ENCODE assay signal across 7 mouse cellular contexts in the genomic region with DNA sequence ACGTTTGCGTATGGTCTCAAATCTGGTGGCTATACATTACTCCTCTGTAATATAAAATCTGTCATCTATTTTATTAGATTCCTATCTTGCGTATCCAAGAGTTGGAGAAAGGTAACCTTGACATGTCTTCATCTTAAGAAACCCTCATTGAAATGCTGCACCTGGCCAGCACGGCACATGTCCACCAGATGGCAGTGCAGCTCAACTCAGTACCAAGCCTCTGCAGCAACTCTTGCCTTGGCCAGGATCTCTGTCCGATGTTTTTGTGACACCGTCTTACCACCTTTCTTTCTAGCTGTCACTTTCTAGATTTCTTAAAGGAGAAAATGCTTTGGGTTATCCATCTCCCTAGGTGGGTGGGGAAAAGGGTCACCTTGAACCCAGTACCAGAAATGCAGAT.
DNase-seq lines count a peak whose midpoint lies in the region; ATAC-seq and TF ChIP-seq lines count a peak whose summit lies in the region.

No protein-coding gene starts in this region.

- H3K27me3 ChIP-seq in midbrain, postnatal 0 days (ENCODE audit: insufficient read depth, low read length): no peaks in the 10 kb centered on the region

- H3K9ac ChIP-seq in midbrain, postnatal 0 days (replicated peaks; ENCODE audit: low read length, poor library complexity, severe bottlenecking): no peak overlapping the region

- no peak for ATAC-seq in midbrain, postnatal 0 days (ENCODE audit: low FRiP score)

- no peaks in the 10 kb centered on the region for H3K36me3 ChIP-seq in midbrain, postnatal 0 days (ENCODE audit: insufficient read depth, low read length)

- H3K4me2 ChIP-seq in midbrain, postnatal 0 days (ENCODE audit: low read depth, low read length, poor library complexity, severe bottlenecking): no peak overlapping the region

- H3K9me3 ChIP-seq in midbrain, postnatal 0 days (ENCODE audit: low read length): 0 out of 2 replicates have a peak, but pooled peaks cover 5% of the 10 kb centered on the region

- peak; percentile 95 for TF ChIP-seq CTCF in midbrain, postnatal 0 days (IDR thresholded peaks at IDR 0.05)

- intact Hi-C loops in left cerebral cortex, postnatal 25 days (cut with DNase I): loop anchor here (2.0 kb wide), 1 partner anchor 325 kb away; no protein-coding TSS in a partner anchor

- no peak overlapping the region for H3K4me3 ChIP-seq in midbrain, postnatal 0 days (ENCODE audit: low read depth, low read length)

- no peaks in the 10 kb centered on the region for H3K4me1 ChIP-seq in midbrain, postnatal 0 days (ENCODE audit: insufficient read depth, low read length)

- peak; percentile 81 for DNase-seq in adipocyte (ENCODE audit: low spot score)
- DNase-seq in cerebellum, postnatal 36 days: peak; percentile 81 to 85
- peak; percentile 55 to 62 for DNase-seq in gastrocnemius, adult 8-10 months (ENCODE audit: low spot score in 2 of 2)
- DNase-seq in kidney, adult 11 months: peak; percentile 28
- peak; percentile 81 for DNase-seq in left cerebral cortex, postnatal 25 days (ENCODE audit: low spot score in 2 of 2)
- DNase-seq in midbrain, postnatal 0 days (ENCODE audit: low spot score): peak; percentile 84
- peak; percentile 29 to 77 for DNase-seq in spleen, postnatal 10 days (ENCODE audit: low spot score in 2 of 2)

- 31% methylated on average over 6 of the region's 6 CpGs for WGBS in midbrain, postnatal 0 days

- H3K27ac ChIP-seq in midbrain, postnatal 0 days (ENCODE audit: low read depth, low read length): no peak overlapping the region

Comparison
In these comparisons a context has a peak if more than half of its experiments do, and no peak if none do; other contexts are left out.
1. DNase-seq: peak in every context shown above with its lines; median percentile 84 in midbrain, postnatal 0 days; 83 in cerebellum, postnatal 36 days; 81 in adipocyte; 81 in left cerebral cortex, postnatal 25 days; 58 in gastrocnemius, adult 8-10 months; 53 in spleen, postnatal 10 days; 28 in kidney, adult 11 months.